Mouse (Mus musculus) midbrain, postnatal 0 days (tissue): ENCODE data around the gene Akr1c12. TPM values are rescaled to one million over a fixed set of nuclear protein-coding genes. Genes with fewer than 3 reads are reported as not detected.
A peak's percentile ranks its signal among the peaks of the same experiment; 100 is the strongest.

Source experiments
- ATAC-seq: fragments of 200-750 bp; cut with Nextera tagmentation; 2 replicates; pipeline ENCODE4 v1.8.0; 2017; ENCODE audit warnings: moderate number of reproducible peaks, mild to moderate bottlenecking, moderate TSS enrichment, moderate library complexity; ENCODE audit not compliant: low FRiP score
- DNase-seq: peaks from one replicate; pipeline ENCODE4 v3.0.0-alpha.2; 2015; ENCODE audit warnings: low spot score
- H3K27ac ChIP-seq: fragments of 300-500 bp; sonication (generic); 2 replicates; pipeline ENCODE4 v1.5.1; 2014; ENCODE audit warnings: low read depth, mild to moderate bottlenecking, low read length, mixed read lengths
- H3K27me3 ChIP-seq: fragments of 300-500 bp; sonication (generic); 2 replicates; pipeline ENCODE4 v1.6.1; 2014; ENCODE audit warnings: low read length, control low read depth, mixed read lengths; ENCODE audit not compliant: insufficient read depth
- H3K36me3 ChIP-seq: fragments of 300-500 bp; sonication (generic); 2 replicates; pipeline ENCODE4 v1.6.1; 2014; ENCODE audit warnings: low read length, control low read depth, mixed read lengths; ENCODE audit not compliant: insufficient read depth
- H3K4me1 ChIP-seq: fragments of 300-500 bp; sonication (generic); 2 replicates; pipeline ENCODE4 v1.6.1; 2014; ENCODE audit warnings: mild to moderate bottlenecking, control low read depth, antibody characterized with exemption, low read length, mixed read lengths; ENCODE audit not compliant: insufficient read depth
- H3K4me2 ChIP-seq: fragments of 300-500 bp; sonication (generic); 2 replicates; pipeline ENCODE4 v1.6.1; 2014; ENCODE audit warnings: low read depth, mild to moderate bottlenecking, low read length, mixed read lengths; ENCODE audit not compliant: poor library complexity, severe bottlenecking
- H3K4me3 ChIP-seq: fragments of 300-500 bp; sonication (generic); 2 replicates; pipeline ENCODE4 v1.5.1; 2014; ENCODE audit warnings: low read depth, mild to moderate bottlenecking, low read length, moderate library complexity
- H3K9ac ChIP-seq: fragments of 300-500 bp; sonication (generic); replicated peaks from 2 replicates; pipeline ENCODE4 v1.6.1; 2014; ENCODE audit warnings: mild to moderate bottlenecking, low read length, moderate library complexity, mixed read lengths; ENCODE audit not compliant: poor library complexity, severe bottlenecking
- H3K9me3 ChIP-seq: fragments of 300-500 bp; sonication (generic); 2 replicates; pipeline ENCODE4 v1.6.1; 2016; ENCODE audit warnings: low read length, control low read depth
- CTCF ChIP-seq: IDR thresholded peaks from 2 replicates; pipeline ENCODE4 v1.5.1; 2016; ENCODE audit warnings: antibody characterized with exemption, mild to moderate bottlenecking
- WGBS: fragments of 180-500 bp; shearing (Covaris S2); extraction: QIAGEN DNeasy Blood & Tissue Kit; methylation state at CpG from one replicate; pipeline ENCODE4 v1.1.7; 2014; 5-methylcytosine and 5-hydroxymethylcytosine counted together
- polyA plus RNA-seq: library from polyadenylated mRNA; unstranded; fragments of >200 nt; fragmentation: Nextera tagmentation; extraction: Ambion mirVana; gene quantifications from 2 replicates; pipeline ENCODE4 v1.2.1, GENCODE M21; 2015
- total RNA-seq: library from RNA; depleted of rRNA; stranded (reverse); fragments of >200 nt; gene quantifications from 2 replicates; pipeline ENCODE4 v1.2.3, GENCODE M21; 2014; rRNA removed

Akr1c12 gene
- total RNA-seq (not detected in 2 replicates), polyA plus RNA-seq (0.17 and 0.29 TPM in 2 replicates)

- DNase-seq, result no peak
- Histone ChIP-seq H3K27ac (no peak within 1 kb of the TSS), H3K9ac (no peak within 1 kb of the TSS), H3K9me3 (no peaks in the 10 kb centered on the region), H3K4me1 (no peaks in the 10 kb centered on the region), H3K27me3 (no peaks in the 10 kb centered on the region), H3K4me3 (no peak within 1 kb of the TSS), H3K4me2 (no peak within 1 kb of the TSS), H3K36me3 (no peaks in the 10 kb centered on the region)
- ATAC-seq, result no peak
- WGBS, result 83% methylated on average over 4 of the region's 4 CpGs
- no peak for TF ChIP-seq CTCF
Measured at GRCm38 (mm10) chr13:4279284-4279683, at the start of gene Akr1c12. TSS of gene Akr1c12 (minus strand) at chr13:4279433.

DNA sequence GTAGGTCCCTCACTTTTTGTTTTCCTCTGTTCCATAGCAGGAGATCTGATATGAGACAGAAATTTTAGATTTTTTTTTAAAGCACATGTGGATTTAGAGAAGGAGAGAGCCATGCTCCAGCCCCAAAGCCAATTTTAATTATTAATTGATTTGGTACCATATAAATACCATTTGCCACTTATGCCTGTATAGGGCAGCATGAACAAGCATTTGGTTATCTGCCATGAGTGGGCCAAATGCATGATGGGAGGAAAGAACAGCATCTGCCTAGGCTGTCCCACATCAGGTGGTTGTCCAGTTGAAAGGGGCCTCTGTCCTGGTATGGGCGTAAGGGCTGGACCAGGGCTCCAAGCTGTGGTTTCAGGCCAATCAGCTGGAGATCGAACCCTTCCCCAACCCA, 39.5 kb upstream of the Akr1c12 start:
- Histone ChIP-seq H3K36me3 (no peaks in the 10 kb centered on the region), H3K27ac (no peak overlapping the region), H3K9me3 (no peaks in the 10 kb centered on the region), H3K9ac (no peak overlapping the region), H3K4me2 (no peak overlapping the region), H3K4me1 (no peaks in the 10 kb centered on the region), H3K27me3 (no peaks in the 10 kb centered on the region), H3K4me3 (no peak overlapping the region)
- no peak for TF ChIP-seq CTCF
- 90% methylated on average over 2 of the region's 2 CpGs for WGBS
- DNase-seq (no peak), ATAC-seq (no peak)

DNA sequence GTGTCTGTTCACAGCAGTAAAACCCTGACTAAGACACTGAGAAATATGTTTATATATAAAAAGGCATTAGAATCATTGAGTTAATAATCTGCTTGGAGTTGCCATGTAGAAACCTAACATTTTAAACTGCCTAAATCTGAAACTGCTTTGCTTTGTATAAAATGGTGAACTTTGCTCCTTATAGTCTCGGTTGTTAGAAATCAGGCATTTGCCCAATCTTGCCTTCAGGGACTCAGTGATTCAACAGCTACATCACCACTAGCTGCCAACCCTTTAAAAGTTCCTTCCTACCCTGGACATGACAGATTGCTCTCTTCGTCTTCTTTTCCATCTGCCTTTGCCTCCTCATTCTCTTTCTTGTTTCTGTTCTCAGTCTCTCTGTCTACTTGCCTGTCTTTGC, 34.7 kb upstream of the Akr1c12 start:
- DNase-seq (no peak), ATAC-seq (no peak)
- no peak overlapping the region for H3K4me2 ChIP-seq
- H3K4me3 ChIP-seq, result no peak overlapping the region
- no peaks in the 10 kb centered on the region for H3K36me3 ChIP-seq
- no peak overlapping the region for H3K27ac ChIP-seq
- 91% methylated on average over 2 of the region's 2 CpGs for WGBS
- TF ChIP-seq CTCF, result no peak
- no peaks in the 10 kb centered on the region for H3K27me3 ChIP-seq
- no peak overlapping the region for H3K9ac ChIP-seq
- H3K9me3 ChIP-seq, result no peaks in the 10 kb centered on the region
- no peaks in the 10 kb centered on the region for H3K4me1 ChIP-seq

DNA sequence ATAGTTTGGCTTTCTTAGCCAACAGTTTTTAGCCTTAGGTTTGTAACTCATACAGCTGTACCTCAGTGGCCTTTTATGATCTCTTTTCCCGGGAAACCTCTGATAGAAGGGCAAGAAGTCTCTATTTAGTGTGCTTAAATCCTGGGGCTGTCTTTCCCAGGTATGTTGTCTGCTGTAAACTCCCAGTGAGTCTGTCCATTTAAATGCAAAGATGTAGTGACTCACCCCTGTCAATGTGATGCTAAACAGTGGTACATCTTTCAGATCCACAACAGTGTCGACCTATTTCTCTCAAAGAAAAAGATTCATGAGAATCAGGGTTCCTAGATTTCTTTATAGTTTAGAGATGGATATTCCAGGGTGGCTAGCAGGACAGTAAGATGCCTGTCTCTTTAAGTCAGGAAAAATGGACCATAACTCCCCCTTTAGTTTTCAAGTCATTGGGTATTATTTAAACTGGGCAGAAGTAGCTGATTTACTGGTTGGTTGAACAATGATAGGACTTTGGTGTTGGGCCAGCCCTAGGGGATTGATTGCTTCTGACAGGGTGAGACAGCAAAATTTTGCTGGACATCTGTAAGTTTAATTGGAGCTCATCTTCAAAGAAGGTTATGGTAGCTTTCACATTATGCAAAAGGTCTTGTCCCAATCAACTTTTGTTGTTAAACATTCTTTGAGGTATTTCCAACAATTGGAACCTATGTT, 25.8 kb upstream of the Akr1c12 start:
- Histone ChIP-seq H3K9me3 (no peaks in the 10 kb centered on the region), H3K9ac (no peak overlapping the region), H3K4me2 (no peak overlapping the region), H3K27me3 (no peaks in the 10 kb centered on the region), H3K4me1 (no peaks in the 10 kb centered on the region), H3K4me3 (no peak overlapping the region), H3K27ac (no peak overlapping the region), H3K36me3 (no peaks in the 10 kb centered on the region)
- TF ChIP-seq CTCF, result no peak
- ATAC-seq (no peak), DNase-seq (no peak)
- 54% methylated on average over 2 of the region's 2 CpGs for WGBS

DNA sequence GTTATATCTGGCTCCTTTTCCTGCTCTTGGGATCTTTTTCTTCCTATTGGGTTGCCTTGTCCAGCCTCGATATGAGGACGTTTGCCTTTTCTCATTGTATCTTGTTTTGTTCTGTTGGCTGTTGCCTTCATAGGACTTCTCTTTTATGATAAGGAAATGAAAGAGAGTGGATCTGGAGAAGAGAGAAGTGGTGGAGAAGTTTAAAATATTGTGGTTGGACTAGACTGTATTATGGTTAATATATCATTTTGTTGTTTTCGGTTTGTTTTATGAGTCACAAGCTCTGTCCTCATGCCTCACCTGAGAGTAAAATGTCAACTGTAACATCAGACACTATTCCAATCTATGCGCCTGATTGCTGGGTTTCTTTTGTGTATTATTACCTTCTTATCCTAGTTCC, 17.8 kb upstream of the Akr1c12 start:
- no peaks in the 10 kb centered on the region for H3K36me3 ChIP-seq
- no peak for TF ChIP-seq CTCF
- H3K27ac ChIP-seq, result no peak overlapping the region
- no peaks in the 10 kb centered on the region for H3K27me3 ChIP-seq
- no peaks in the 10 kb centered on the region for H3K9me3 ChIP-seq
- WGBS, result 97% methylated on average over 4 of the region's 4 CpGs
- no peak overlapping the region for H3K4me3 ChIP-seq
- H3K4me1 ChIP-seq, result no peaks in the 10 kb centered on the region
- no peak for ATAC-seq
- no peak for DNase-seq
- H3K9ac ChIP-seq, result no peak overlapping the region
- H3K4me2 ChIP-seq, result no peak overlapping the region

GRCm38 (mm10) chr13:4281471-4282412, 2.5 kb upstream of the Akr1c12 start:
- peak; percentile 84 for ATAC-seq
- H3K36me3 ChIP-seq, result no peaks in the 10 kb centered on the region
- 35% methylated on average over 7 of the region's 7 CpGs for WGBS
- no peaks in the 10 kb centered on the region for H3K9me3 ChIP-seq
- no peak overlapping the region for H3K4me2 ChIP-seq
- no peak overlapping the region for H3K9ac ChIP-seq
- H3K4me1 ChIP-seq, result no peaks in the 10 kb centered on the region
- peak; percentile 66 for DNase-seq
- peak; percentile 85 for TF ChIP-seq CTCF
- H3K4me3 ChIP-seq, result no peak overlapping the region
- no peaks in the 10 kb centered on the region for H3K27me3 ChIP-seq
- H3K27ac ChIP-seq, result no peak overlapping the region
